Mouse (Mus musculus) megakaryocyte-erythroid progenitor cell, adult 5-6 weeks (primary cell): ENCODE measurements around the gene Rnf167. TPM values are rescaled to one million over a fixed set of nuclear protein-coding genes. Genes with fewer than 3 reads are reported as not detected.

Experiments used
- ATAC-seq: replicated peaks from 2 replicates; pipeline ENCODE4 v1.8.0; 2016; ENCODE audit warnings: mild to moderate bottlenecking, inconsistent platforms; ENCODE audit not compliant: severe bottlenecking, poor library complexity, low FRiP score, low TSS enrichment
- total RNA-seq, 2 experiments: library from RNA; stranded (forward) in 1 of 2; stranded (reverse) in 1 of 2; fragments of 200-1000, 215-1000 nt in 1 of 2; fragments of >200 nt in 1 of 2; fragmentation: Nextera tagmentation in 1 of 2; gene quantifications; 2 replicates each; pipeline ENCODE4 v1.2.3; 2014 to 2017

Gene Rnf167
- total RNA-seq, 2 experiments from 2014 or later, result 53.4 to 92.8 TPM

DNA sequence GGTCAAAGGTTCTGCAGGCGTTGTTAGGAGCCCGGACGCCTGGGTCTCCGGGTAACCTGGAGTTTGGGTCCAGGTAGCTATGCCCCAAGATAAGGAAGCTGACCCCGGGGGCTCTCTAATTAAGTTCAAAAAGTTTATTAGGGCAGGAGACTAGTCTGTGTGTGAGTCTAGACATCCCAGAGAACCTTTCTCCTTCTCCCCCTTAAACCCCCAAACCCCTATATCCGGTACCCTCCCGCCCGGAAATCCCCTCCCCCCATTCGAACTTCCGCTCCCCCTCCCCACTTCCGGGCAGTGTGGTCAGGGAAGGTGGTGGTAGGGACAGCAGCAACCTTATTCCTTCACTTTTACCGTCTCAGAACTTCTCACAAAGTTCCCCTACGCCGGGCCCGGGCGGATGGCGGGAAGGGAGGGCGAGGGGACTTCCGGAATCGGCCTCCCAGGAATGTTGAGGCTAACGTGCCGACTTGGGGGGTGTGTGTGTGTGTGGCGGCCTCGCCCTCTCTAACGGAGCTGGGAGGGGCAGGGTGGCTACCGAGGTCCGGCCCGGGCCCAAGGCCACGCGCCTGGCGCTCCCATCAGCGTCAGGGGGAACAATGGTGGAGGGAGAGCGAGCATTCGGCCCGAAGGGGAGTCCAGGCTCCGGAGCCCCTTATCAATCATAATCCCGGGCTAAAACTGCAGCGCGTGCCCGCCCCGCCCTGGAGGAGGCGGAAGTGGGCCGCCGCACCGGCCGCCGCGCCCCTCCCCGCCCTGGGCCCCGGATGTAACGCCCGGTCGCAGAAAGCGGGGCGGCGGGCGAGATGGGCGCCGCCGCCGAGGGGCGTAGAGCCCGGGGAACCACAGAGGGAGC is 6.5 kb downstream of the Rnf167 start:
- ATAC-seq, result 0 out of 2 replicates have a peak, but pooled peaks have one; percentile 8

DNA sequence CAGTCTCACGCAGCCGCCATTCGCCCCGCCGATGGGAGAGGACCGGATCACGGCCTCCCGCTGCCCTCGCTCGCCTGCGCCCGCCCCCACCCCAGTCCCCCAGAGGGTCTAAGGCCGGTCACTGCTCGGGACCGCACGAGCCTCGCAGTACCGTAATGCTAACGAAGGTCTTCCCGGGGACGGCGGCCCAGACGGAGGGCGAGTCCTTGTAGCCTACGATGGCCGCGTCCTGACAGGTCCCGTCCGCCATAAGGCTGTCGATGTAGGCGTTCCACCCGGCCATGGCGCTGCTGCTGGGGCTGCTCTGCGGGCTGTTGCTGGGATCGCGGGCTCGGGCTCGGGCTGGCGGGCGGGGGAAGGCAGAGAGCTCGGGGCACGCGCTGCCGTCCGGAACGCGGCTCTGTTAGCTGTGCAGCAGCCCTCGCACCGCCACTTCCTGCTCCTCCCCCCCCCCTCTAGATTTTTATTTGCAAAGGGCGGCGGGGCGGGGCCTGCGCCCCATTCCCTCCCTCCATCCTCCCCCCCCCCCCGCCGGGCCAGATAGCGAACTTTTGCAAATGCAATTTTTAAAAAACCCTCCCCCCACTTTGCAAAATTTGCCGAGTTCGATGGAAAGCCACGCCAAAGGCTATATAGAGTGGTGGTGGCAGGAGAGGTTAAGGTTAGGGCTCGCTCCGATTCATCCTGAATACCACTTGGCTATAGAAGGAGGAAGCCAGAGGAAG is 7.3 kb downstream of the Rnf167 start, which contains the start of gene Pfn1:
Gene Pfn1 (minus strand): TSS at position 447 of the 725 bp plus-strand sequence.
- peak; percentile 47 for ATAC-seq

DNA sequence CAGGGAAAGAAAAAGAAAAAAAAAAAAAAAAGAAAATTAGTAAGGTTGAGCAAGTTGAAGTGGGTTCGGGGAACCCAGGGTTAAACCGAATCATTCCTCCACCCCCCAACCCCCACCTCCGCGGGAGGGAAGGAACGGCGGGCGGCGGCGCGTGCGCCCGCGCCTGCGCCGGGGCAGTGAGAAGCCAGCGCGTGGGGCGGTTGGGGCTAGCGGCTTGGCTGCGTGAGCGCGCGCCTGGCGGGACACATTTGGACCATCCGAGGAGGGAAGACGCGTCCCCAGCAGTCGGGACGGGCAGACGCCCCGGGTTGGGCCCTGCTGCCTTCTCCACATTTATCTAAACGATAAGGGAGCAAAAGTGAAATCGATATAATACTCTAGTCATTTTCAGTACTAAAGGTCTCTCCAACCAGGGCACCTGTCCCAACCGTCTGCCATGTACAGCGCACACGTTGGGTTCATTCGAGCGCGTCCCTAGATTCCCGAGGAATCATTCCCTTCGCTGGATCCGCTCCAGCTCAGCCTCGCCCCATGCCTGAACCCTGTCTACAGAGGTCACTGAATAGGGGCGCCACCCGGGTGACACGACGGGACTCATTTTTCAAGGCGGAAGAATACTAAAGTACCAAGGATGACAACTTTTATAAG is 8.0 kb downstream of the Rnf167 start:
- peak; percentile 33 for ATAC-seq

DNA sequence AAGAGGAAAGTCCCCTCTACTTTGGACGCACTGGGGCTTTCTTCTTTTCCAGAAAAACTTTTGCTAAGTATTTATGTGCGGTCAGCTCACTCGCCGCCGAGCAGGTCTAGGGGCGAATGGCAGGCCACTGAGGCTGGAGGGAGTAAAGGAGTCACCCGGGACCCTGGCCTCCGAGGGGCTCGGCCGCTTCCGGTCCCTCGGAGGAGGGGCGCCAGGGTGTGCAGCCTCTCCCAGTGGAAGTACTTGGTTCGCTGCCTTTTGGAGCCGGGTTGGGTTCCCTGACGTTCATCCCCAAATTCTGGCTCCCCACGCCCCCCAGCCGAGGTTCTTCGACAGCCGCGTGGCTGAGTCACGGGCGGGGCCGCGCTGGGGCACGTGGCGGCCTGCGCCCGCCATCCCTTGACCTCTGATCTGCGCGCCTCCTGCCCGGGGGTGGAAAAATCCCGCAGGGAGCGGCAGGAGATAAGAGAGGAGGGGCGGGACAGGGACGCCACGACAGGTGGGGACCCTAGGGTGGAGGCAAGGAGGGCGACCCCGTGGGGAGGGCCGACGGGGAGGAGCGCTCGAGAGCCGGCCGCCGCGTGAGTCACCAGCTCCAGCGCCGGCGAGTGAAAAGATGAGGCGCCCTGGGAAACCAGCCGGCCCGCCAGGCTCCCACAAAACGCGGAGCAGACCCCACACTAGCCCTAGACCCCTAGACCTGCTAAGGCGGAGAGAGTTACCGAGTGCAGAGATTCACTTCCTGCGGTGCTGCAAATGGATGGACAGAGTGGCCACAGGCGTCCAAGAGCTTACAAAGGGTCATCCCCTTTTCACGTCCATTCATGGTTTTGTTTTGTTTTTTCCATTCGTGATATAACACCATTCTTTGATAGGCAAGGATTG is 8.8 kb downstream of the Rnf167 start:
- no peak for ATAC-seq

DNA sequence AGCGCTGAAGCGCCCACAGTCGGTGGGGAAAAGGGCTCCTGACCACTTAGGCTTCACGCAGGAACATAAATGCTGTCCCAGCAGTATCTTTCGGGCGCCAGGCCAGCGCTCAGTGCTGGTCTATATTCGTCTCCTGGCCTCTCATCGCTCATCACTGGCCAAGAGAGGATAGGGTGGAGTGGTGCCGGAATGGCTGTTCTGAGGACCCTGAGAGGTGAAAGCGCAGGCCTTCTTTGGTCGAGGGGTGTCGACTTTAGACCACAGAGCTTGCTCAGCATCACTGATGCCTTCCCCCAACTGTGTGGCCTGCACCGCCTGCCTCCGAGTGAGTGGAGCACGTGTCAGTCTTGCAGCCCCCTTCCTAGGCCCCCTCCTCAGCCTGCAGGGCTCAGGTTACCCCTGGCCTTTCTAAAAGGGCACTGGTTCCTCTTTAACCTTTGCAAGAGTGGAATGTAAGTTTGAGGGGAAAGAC is 9.5 kb downstream of the Rnf167 start:
- no peak for ATAC-seq

DNA sequence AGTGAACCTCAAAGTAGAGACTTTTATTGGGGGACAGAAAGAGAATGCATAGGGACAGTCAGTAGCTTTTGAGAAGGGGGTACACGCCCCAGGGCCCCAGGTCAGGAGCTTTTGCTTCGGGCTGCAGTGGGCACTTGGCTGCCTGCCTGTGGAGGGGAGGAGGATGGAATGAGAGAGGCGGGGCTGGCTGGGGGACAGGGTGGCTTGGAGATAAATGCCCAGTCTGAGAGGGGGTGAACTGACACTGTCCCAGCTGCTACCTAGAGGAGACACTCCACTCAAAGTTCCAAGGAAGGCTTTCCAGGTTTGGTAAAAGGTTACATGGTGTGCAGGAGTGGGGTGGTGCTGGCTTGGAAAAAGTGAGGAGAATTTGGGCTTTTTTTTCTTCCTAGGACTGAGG is 9.9 kb downstream of the Rnf167 start, which contains the start of gene Eno3:
Gene Eno3 (plus strand): TSS at position 239 of the 400 bp plus-strand sequence.
- no peak for ATAC-seq

DNA sequence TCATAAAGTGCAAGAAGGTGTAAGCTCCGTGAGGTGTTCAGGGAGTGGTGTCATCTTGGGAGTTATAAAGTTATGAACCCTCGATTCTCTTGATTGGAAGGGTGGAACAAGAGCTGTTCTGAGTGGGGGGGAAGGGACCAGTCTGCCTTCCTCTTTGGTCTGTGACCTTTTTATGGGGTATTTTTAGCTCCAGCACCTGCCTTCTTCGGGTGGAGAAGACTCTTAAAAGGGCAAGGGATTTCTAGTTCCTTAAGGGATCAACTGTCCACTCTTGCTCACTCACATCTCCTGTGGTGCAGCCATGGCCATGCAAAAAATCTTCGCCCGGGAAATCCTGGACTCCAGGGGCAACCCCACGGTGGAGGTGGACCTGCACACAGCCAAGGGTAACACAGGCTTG is 10.5 kb downstream of the Rnf167 start:
- ATAC-seq, result no peak

DNA sequence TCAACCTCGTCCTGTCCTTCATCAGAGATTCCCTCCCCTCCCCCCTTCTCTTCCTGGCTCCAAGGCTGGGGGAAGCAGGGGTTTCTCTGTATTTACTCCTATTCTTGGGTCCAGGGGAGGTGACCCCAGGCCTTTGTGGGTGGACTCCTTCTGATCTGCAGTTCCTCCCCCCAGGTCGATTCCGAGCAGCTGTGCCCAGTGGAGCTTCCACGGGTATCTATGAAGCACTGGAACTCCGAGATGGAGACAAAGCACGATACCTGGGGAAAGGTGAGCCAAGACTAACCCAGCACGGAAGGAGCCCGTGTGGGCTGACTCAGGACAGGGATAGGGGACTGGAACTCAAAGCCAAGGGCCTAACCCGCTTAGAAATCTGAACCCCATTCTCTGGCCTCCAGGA is 11.0 kb downstream of the Rnf167 start:
- ATAC-seq, result no peak

DNA sequence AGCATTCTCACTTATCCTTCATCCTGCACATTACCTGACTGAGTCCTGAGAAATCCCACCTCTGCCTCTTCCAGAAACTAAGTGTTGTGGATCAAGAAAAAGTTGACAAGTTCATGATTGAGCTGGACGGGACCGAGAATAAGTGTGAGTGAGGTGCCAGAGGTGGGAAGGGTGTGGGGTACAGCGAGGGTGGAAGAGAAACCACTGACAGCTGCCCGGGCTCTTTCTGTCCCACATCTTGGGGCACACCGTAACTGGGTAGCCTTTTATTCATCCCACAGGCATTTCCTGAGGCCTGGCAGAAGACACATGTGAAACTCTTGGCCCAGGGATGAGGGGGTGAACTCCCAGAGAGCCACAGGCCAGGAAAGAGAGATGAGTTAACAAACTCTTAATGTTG is 11.5 kb downstream of the Rnf167 start:
- no peak for ATAC-seq

DNA sequence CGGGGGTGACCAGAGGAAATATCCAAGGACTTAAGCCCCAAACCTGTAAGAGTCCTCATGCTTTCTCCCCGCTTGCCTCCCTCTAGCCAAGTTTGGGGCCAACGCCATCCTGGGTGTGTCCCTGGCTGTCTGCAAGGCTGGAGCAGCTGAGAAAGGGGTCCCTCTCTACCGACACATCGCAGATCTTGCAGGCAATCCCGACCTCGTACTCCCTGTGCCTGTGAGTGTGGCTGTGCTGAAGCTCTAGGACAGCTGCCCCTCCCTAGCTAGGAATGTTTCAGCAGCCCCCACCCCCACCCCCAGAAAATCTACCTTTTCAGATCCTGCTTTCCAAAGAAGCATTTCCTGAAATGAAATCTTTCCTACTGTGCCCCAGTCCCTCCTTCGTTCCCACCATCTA is 11.9 kb downstream of the Rnf167 start:
- no peak for ATAC-seq

DNA sequence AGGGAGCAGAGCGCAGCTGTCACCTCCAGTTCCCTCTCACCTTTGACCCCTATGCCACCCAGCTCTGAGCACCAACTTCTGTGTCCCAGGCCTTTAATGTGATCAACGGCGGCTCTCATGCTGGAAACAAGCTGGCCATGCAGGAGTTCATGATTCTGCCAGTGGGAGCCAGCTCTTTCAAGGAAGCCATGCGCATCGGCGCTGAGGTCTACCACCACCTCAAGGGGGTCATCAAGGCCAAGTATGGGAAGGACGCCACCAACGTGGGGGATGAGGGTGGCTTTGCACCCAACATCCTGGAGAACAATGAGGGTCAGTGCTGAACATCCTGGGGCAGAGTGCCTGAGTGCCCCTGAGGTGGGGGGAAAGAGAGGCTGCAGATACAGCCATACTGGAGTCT is 13.5 kb downstream of the Rnf167 start:
- ATAC-seq, result no peak

DNA sequence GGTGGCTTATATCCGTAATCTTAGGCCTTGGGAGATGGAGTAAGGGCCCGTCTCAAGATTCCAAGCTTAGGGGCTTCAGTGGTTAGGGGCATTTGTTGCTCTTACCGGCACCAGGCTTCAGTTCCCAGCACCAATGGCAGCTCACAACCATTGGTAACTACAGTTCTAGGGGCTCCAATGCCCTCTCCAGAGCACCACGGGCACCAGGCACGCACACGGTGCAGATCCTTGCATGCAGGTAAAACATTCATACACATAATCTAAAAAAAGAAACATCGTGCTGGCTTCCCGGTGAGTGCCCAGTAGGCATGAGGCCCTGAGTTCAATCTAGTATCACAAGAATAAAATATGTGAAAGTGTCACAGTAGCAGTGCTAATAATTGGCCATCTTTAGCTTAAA is 16.1 kb downstream of the Rnf167 start:
- ATAC-seq, result no peak

DNA sequence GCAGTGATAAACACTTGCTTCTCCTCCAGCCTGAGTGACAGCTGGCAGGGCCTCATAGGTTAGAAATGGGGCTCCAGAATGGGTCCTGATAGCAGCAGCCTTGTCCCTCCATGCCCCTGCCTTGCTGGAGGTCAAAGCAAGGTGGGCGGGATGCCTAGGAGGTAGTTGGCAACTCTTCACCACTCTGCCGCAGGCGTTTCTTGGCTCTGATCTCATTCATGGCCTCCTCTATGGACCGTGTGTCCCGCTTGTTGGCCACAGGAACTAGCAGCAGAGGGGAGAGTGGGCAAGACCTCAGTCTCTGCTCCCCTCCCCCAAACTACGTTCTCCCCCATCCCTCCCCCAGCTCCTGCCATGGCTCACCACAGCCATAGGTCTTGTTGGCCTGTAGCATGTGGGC is 16.9 kb downstream of the Rnf167 start:
- no peak for ATAC-seq

DNA sequence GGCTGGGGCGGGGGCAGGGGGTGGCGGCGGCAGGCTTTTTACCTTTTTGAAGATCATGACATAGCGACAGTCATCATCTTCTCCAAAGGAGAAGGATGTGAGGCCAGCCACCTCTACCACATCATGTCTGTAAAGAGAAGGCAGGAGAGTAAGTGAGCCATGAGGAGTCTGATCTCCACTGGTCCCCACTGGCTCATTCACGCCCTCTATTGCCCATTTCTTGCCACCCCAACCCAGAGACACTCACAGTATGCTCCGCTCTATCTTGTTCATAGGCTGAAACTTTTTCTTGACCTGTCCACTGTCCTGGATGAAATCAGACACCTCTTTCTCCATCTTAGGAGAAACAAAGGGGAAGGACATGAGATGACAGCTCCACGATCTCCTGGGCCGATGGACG is 17.7 kb downstream of the Rnf167 start:
- no peak for ATAC-seq

DNA sequence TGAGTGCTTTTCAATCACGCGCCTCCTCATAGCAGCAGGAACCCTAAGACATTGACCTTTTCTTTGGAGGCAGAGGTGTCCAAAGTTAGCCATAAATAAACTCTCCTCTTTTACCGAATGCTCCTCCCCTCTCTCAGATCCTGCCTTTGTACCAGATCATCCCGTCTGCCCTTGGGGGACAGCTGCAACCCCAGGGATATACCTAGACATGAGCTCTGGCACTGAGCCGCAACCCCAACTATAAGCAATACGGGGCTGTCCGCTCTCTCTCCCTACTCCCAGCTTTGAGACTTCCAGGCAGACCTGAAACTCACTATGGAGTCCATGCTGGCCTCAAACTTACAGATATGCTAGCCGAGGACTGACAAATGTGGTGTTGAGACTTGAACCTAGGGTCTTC is 19.7 kb downstream of the Rnf167 start:
- no peak for ATAC-seq

DNA sequence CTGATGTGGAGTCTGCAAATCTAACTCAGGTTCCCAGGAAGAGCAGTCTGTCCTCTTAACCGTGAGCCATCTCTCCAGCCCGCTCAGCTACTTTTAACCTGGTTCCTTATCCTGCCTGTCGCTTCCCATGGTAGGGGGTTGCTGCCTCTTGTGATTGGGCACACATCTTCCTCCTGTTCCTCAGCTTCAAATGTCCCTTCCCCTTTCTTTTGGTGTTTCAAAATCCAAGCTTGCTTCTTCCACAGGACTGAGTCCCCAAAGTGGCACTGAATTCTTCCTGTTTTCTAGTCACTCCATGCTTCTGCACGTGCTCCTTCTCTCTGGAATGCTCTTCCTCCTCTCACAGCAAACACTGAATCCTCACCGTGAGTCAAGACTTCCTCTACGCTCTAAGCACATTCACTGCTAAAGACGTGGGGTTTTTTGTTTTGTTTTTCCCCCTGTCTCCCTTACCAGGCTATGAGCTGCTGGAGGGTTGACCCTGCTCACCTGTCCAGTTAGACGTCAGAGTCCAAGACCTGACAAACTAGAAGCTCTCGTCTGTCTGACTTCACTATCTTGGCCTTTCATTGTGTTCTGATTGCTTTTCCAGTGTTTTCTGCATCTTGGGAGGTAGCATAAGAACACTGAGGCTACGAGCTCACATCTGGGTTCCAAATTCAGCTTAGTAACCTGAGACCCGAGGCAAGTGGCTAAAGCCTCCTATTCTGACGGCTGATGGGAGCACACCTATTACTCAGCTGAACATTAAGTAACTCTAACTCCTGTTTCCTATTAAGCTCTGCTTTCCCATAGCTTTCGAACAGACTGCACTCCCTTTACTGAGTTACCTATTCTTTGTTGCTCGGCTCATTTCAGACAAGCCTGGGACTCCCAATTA is 20.5 kb downstream of the Rnf167 start:
- no peak for ATAC-seq

DNA sequence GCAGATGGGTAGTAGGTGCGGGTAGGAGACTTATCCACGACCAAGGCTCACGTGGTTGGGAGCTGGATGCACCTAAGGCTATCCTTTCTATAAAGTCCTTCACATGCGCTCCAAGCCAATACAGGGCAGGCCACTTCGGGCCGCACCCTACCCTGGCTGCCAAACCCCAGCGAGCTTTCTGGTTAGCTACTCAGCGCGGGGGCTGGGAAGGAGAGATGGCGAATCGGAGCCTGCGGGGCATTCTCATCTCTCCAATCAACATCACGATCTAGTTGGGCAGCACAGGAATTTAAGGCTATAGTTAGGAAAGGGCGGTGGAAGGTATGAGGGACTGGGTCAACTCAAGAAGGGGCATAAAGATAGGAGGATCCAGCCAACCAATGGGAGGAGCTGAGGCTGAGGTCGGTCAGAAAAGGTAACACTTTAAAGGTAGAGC is 21.3 kb downstream of the Rnf167 start:
- ATAC-seq, result no peak
